Mouse (Mus musculus): Measurements from ENCODE around the gene Theg.

The Theg gene

DNA sequence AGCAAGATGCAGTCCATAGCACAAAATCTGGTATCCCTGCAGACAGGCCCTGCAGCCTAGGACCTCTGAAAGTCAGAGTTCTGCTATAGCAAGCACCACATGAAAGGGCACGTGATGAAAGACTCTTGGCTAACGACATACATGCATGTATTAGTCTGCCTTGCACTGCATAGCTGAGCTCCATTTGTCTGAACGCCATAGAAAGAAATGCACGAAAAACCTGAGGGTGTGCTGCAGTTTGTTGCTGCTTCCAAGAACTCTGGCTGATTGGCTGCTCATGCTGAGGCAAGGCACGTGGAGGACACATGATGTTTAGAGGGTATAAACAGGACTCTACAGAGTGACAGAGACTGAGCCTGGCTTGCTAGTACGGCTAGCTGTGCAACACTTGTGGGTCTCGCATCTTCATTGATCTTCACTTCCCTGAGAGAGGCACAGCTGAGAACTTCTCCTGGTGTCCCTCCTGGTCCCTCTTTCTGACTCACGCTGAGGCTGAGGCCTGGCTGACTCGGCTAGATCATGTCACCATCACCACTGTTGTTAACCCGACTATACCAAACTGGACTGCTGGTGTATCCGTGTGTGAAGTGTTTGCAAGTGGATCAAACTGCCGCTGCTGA is 50.6 kb downstream of the Theg start:
- no peaks in the 10 kb centered on the region for H3K9me3 ChIP-seq (ENCODE audit: low read length)
- no peak overlapping the region for H3K4me3 ChIP-seq (replicated peaks; ENCODE audit: low read length)
- TF ChIP-seq NANOG (IDR thresholded peaks at IDR 0.05; ENCODE audit: borderline replicate concordance, low read length) (no peak), CTCF (conservative IDR thresholded peaks at IDR 0.05; ENCODE audit: low read length) (0 out of 2 replicates have a peak, but pooled peaks have one; percentile 3), POU5F1 (IDR thresholded peaks at IDR 0.05; ENCODE audit: borderline replicate concordance, low read length) (no peak)
- peaks cover 41% of the 10 kb centered on the region for H3K27me3 ChIP-seq (ENCODE audit: insufficient read depth, low read length)
- peaks cover 41% of the 10 kb centered on the region for H3K4me1 ChIP-seq (replicated peaks; ENCODE audit: low read depth, low read length)
- H3K36me3 ChIP-seq (ENCODE audit: insufficient read depth, low read length) = peaks cover 37% of the 10 kb centered on the region

DNA sequence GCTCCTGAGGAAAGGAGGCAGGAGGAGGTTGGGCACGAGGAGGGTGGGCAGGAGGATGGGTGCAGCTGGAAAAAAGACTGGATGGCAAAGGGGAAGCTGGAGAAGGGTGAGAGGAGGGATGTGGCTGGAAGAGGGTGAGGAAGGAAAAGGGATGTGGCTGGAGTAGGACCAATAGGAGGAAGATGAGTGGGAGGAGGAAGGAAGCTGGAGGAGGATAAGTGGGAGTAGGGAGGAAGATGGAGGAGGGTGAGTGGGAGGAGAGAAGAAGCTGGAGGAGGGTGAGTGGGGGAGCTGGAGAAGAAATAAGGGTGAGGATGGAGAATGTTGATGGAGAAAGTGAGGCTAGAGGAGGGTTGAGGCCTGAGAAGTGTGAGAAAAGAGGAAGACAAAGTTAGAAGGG is 51.7 kb downstream of the Theg start:
- peaks cover 43% of the 10 kb centered on the region for H3K27me3 ChIP-seq (ENCODE audit: insufficient read depth, low read length)
- peaks cover 40% of the 10 kb centered on the region for H3K4me1 ChIP-seq (replicated peaks; ENCODE audit: low read depth, low read length)
- no peak overlapping the region for H3K4me3 ChIP-seq (replicated peaks; ENCODE audit: low read length)
- H3K9me3 ChIP-seq (ENCODE audit: low read length) = no peaks in the 10 kb centered on the region
- peaks cover 26% of the 10 kb centered on the region for H3K36me3 ChIP-seq (ENCODE audit: insufficient read depth, low read length)
- TF ChIP-seq POU5F1 (IDR thresholded peaks at IDR 0.05; ENCODE audit: borderline replicate concordance, low read length) (no peak), CTCF (conservative IDR thresholded peaks at IDR 0.05; ENCODE audit: low read length) (no peak), NANOG (IDR thresholded peaks at IDR 0.05; ENCODE audit: borderline replicate concordance, low read length) (no peak)

DNA sequence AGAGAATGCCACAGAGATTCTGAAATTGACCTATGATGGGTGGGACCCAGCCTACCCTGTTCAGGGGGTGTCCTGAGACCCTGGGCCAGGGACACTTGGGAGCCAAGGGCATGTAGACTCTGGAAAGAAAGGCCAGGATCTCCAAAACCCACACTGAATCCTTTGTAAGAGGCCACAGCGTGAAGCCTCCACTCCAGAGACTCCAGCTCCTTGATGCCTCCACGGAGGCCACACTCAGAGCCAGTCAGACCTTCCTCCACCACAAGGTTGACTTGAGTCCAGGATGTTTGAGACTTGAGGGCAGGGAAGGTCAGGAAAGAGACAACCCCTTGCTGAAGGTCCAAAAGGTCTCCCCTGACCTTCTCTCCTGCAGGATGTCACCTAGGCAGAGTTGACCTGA is 52.7 kb downstream of the Theg start:
- Histone ChIP-seq H3K4me3 (replicated peaks; ENCODE audit: low read length) (peak overlapping the region; percentile 90; the same call in 1 of the 2 replicates), H3K4me1 (replicated peaks; ENCODE audit: low read depth, low read length) (peaks cover 40% of the 10 kb centered on the region), H3K27me3 (ENCODE audit: insufficient read depth, low read length) (peaks cover 43% of the 10 kb centered on the region), H3K36me3 (ENCODE audit: insufficient read depth, low read length) (peaks cover 26% of the 10 kb centered on the region), H3K9me3 (ENCODE audit: low read length) (no peaks in the 10 kb centered on the region)
- TF ChIP-seq NANOG (IDR thresholded peaks at IDR 0.05; ENCODE audit: borderline replicate concordance, low read length) (no peak), POU5F1 (IDR thresholded peaks at IDR 0.05; ENCODE audit: borderline replicate concordance, low read length) (no peak), CTCF (conservative IDR thresholded peaks at IDR 0.05; ENCODE audit: low read length) (no peak)

DNA sequence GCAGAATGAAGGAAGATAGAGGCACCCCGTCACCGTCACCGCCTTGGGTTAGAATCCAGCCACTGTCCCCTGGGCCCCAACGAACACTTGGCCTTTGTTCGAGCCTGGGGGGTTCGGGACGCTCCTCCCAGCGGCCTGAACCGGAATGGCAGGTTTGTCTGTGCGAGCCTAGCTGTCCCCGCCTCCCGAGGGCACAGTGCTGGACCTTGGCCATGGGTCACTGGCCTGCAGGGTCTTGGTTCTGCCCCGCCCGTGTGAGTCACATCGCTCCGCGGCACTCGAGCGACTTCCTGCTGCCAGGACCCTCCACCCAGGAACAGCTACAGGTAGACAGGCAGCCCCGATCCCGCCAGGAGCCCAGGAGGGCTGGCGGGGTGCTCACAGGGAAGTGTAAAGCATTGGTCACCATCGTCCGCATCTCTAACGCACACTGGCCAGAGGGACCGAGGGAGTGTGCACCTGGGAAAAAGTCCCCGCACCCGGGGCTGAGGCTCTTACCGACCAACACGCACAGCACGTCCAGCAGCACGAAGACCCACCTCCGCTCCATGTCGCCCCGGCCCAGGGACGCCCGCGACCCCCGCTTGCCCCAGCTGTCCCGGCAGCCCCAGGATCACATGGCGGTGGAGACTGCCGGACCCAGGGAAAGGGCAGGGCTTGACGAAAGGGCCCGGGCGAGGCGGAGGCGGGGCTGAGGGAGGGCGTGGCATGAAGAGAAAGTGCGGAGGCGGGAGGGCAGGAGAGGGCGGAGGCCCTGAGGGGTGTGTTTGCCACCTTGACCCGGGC is 53.8 kb downstream of the Theg start, which contains the start of gene Plpp2:
TSS of gene Plpp2 (minus strand) at position 671 of the 786 bp plus-strand sequence.
- Histone ChIP-seq H3K27me3 (ENCODE audit: insufficient read depth, low read length) (peaks cover 43% of the 10 kb centered on the region), H3K9me3 (ENCODE audit: low read length) (no peaks in the 10 kb centered on the region), H3K36me3 (ENCODE audit: insufficient read depth, low read length) (peaks cover 20% of the 10 kb centered on the region), H3K4me3 (replicated peaks; ENCODE audit: low read length) (peak within 1 kb of the TSS; percentile 90), H3K4me1 (replicated peaks; ENCODE audit: low read depth, low read length) (peaks cover 40% of the 10 kb centered on the region)
- TF ChIP-seq NANOG (IDR thresholded peaks at IDR 0.05; ENCODE audit: borderline replicate concordance, low read length) (no peak), CTCF (conservative IDR thresholded peaks at IDR 0.05; ENCODE audit: low read length) (peak; percentile 45)

- peak overlapping the region; percentile 90 for H3K4me3 ChIP-seq (replicated peaks; ENCODE audit: low read length)
- H3K4me1 ChIP-seq (replicated peaks; ENCODE audit: low read depth, low read length) = peaks cover 41% of the 10 kb centered on the region
- TF ChIP-seq POU5F1 (IDR thresholded peaks at IDR 0.05; ENCODE audit: borderline replicate concordance, low read length) = no peak
- no peaks in the 10 kb centered on the region for H3K9me3 ChIP-seq (ENCODE audit: low read length)
- H3K27me3 ChIP-seq (ENCODE audit: insufficient read depth, low read length) = peaks cover 43% of the 10 kb centered on the region
- H3K36me3 ChIP-seq (ENCODE audit: insufficient read depth, low read length) = peaks cover 17% of the 10 kb centered on the region
Observed at GRCm38 (mm10) chr10:79532678-79533077, 54.5 kb downstream of the Theg start.

DNA sequence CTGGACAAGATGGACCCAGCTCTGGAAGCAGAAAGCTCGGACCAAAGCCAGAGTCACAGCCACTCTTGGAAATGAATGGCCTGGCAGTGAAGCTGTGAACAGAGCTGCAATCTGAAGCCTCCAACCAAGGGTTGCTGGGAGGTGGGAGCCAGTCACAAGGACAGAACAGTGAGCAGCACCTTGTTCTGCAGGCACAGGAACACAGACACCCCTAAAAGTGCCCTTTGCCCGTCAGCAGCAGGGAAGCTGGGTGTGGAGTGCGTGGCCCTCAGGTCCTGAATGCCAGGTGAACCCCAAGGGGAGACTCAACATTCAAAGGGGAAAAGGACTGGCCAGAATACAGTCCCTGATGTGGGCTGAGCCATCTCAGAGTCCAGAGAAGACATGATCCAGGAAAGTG is 55.5 kb downstream of the Theg start:
- H3K9me3 ChIP-seq (ENCODE audit: low read length) = no peaks in the 10 kb centered on the region
- peaks cover 28% of the 10 kb centered on the region for H3K36me3 ChIP-seq (ENCODE audit: insufficient read depth, low read length)
- TF ChIP-seq NANOG (IDR thresholded peaks at IDR 0.05; ENCODE audit: borderline replicate concordance, low read length) (no peak), CTCF (conservative IDR thresholded peaks at IDR 0.05; ENCODE audit: low read length) (no peak), POU5F1 (IDR thresholded peaks at IDR 0.05; ENCODE audit: borderline replicate concordance, low read length) (no peak)
- no peak overlapping the region for H3K4me3 ChIP-seq (replicated peaks; ENCODE audit: low read length)
- H3K27me3 ChIP-seq (ENCODE audit: insufficient read depth, low read length) = peaks cover 43% of the 10 kb centered on the region
- H3K4me1 ChIP-seq (replicated peaks; ENCODE audit: low read depth, low read length) = peaks cover 44% of the 10 kb centered on the region

GRCm38 (mm10) chr10:79530721-79531120 is 56.4 kb downstream of the Theg start:
- Histone ChIP-seq H3K4me3 (replicated peaks; ENCODE audit: low read length) (no peak overlapping the region), H3K27me3 (ENCODE audit: insufficient read depth, low read length) (peaks cover 36% of the 10 kb centered on the region), H3K9me3 (ENCODE audit: low read length) (no peaks in the 10 kb centered on the region), H3K4me1 (replicated peaks; ENCODE audit: low read depth, low read length) (peaks cover 44% of the 10 kb centered on the region), H3K36me3 (ENCODE audit: insufficient read depth, low read length) (peaks cover 37% of the 10 kb centered on the region)
- no peak for TF ChIP-seq CTCF (conservative IDR thresholded peaks at IDR 0.05; ENCODE audit: low read length)
- no peak for TF ChIP-seq POU5F1 (IDR thresholded peaks at IDR 0.05; ENCODE audit: borderline replicate concordance, low read length)
- no peak for TF ChIP-seq NANOG (IDR thresholded peaks at IDR 0.05; ENCODE audit: borderline replicate concordance, low read length)

- TF ChIP-seq POU5F1 (IDR thresholded peaks at IDR 0.05; ENCODE audit: borderline replicate concordance, low read length) (no peak), NANOG (IDR thresholded peaks at IDR 0.05; ENCODE audit: borderline replicate concordance, low read length) (no peak)
- Histone ChIP-seq H3K4me3 (replicated peaks; ENCODE audit: low read length) (no peak overlapping the region), H3K4me1 (replicated peaks; ENCODE audit: low read depth, low read length) (peaks cover 44% of the 10 kb centered on the region), H3K27me3 (ENCODE audit: insufficient read depth, low read length) (peaks cover 32% of the 10 kb centered on the region), H3K36me3 (ENCODE audit: insufficient read depth, low read length) (peaks cover 41% of the 10 kb centered on the region), H3K9me3 (ENCODE audit: low read length) (no peaks in the 10 kb centered on the region)
Observed at GRCm38 (mm10) chr10:79530241-79530640, 56.9 kb downstream of the Theg start.
